Mouse (Mus musculus) embryonic facial prominence, embryonic 11.5 days (tissue): ENCODE data around the gene Zfp524. TPM values are rescaled to one million over a fixed set of nuclear protein-coding genes. Genes with fewer than 3 reads are reported as not detected.

ENCODE experiments used
- ATAC-seq: fragments of 200-750 bp; cut with Nextera tagmentation; replicated peaks from 2 replicates; pipeline ENCODE4 v1.8.0; 2017; ENCODE audit warnings: low read depth; ENCODE audit not compliant: insufficient number of reproducible peaks, low FRiP score, low TSS enrichment
- DNase-seq: peaks from one replicate; pipeline ENCODE4 v3.0.0-alpha.2; 2015; ENCODE audit warnings: low spot score
- H3K27ac ChIP-seq: fragments of 300-500 bp; sonication (generic); replicated peaks from 2 replicates; pipeline ENCODE4 v1.5.1; 2014; ENCODE audit warnings: mild to moderate bottlenecking, low read depth, low read length, control low read depth
- H3K27me3 ChIP-seq: fragments of 300-500 bp; sonication (generic); 2 replicates; pipeline ENCODE4 v1.6.1; 2014; ENCODE audit warnings: mild to moderate bottlenecking, low read length, moderate library complexity, mixed read lengths; ENCODE audit not compliant: control insufficient read depth, insufficient read depth
- H3K36me3 ChIP-seq: fragments of 300-500 bp; sonication (generic); replicated peaks from 2 replicates; pipeline ENCODE4 v1.6.1; 2014; ENCODE audit warnings: low read depth, mild to moderate bottlenecking, low read length, moderate library complexity, mixed read lengths; ENCODE audit not compliant: control insufficient read depth, insufficient read depth
- H3K4me1 ChIP-seq: fragments of 300-500 bp; sonication (generic); 2 replicates; pipeline ENCODE4 v1.6.1; 2014; ENCODE audit warnings: low read length, mixed read lengths; ENCODE audit not compliant: control insufficient read depth, insufficient read depth
- H3K4me2 ChIP-seq: fragments of 300-500 bp; sonication (generic); 2 replicates; pipeline ENCODE4 v1.6.1; 2014; ENCODE audit warnings: low read depth, mild to moderate bottlenecking, control low read depth, low read length, moderate library complexity
- H3K4me3 ChIP-seq: fragments of 300-500 bp; sonication (generic); 2 replicates; pipeline ENCODE4 v1.5.1; 2014; ENCODE audit warnings: low read depth, low read length, control low read depth
- H3K9ac ChIP-seq: fragments of 300-500 bp; sonication (generic); replicated peaks from 2 replicates; pipeline ENCODE4 v1.6.1; 2014; ENCODE audit warnings: mild to moderate bottlenecking, control low read depth, low read length
- H3K9me3 ChIP-seq: fragments of 300-500 bp; sonication (generic); replicated peaks from 2 replicates; pipeline ENCODE4 v1.6.1; 2016; ENCODE audit warnings: mild to moderate bottlenecking, low read length, inconsistent platforms, mixed read lengths; ENCODE audit not compliant: control insufficient read depth
- WGBS: fragments of 180-500 bp; shearing (Covaris S2); extraction: QIAGEN DNeasy Blood & Tissue Kit; methylation state at CpG from one replicate; pipeline ENCODE4 v1.1.7; 2014; 5-methylcytosine and 5-hydroxymethylcytosine counted together
- polyA plus RNA-seq: library from polyadenylated mRNA; unstranded; fragments of >200 nt; fragmentation: Nextera tagmentation; extraction: Ambion mirVana; gene quantifications from 2 replicates; pipeline ENCODE4 v1.2.1, GENCODE M21; 2014

The Zfp524 gene
- polyA plus RNA-seq, 1 experiment from 2014 or later: 7.5 TPM

DNA sequence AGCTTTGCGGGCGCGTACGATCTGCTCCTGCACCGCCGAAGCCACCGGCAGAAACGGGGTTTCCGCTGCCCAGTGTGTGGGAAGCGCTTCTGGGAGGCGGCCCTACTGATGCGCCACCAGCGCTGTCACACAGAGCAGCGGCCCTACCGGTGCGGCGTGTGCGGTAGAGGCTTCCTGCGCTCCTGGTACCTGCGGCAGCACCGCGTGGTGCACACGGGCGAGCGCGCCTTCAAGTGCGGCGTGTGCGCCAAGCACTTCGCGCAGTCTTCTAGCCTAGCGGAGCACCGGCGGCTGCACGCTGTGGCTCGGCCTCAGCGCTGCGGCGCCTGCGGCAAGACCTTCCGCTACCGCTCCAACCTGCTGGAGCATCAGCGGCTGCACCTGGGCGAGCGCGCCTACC is 17.3 kb downstream of the Zfp524 start:
- 80% methylated on average over 46 of the region's 46 CpGs for WGBS
- Histone ChIP-seq H3K4me3 (no peak overlapping the region), H3K27me3 (no peaks in the 10 kb centered on the region), H3K36me3 (peaks cover 50% of the 10 kb centered on the region), H3K9me3 (peaks cover 28% of the 10 kb centered on the region), H3K4me2 (no peak overlapping the region), H3K9ac (no peak overlapping the region), H3K27ac (no peak overlapping the region), H3K4me1 (no peaks in the 10 kb centered on the region)
- ATAC-seq: no peak
- DNase-seq: no peak

DNA sequence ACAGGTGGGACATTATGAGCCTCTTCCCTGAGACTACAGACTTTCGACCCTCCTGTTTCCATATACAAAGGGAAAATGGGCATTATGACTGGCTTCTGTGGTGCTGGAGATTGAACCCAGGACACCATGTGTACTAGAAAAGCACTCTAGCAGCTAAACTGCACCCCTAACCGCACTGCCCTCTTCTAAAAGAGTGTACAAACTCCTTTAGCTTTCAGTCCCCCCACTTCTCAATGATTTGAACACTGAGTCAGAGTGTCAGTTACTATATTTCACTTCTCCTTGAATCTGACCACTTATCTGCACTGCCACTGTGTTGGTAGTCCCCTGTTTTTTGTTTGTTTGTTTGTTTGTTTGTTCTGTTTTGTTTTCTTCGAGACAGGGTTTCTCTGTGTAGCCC is 19.6 kb downstream of the Zfp524 start, which contains the start of gene 4632433K11Rik:
4632433K11Rik (plus strand) TSS at position 301 of the 400 bp plus-strand sequence.
- 85% methylated on average over 3 of the region's 3 CpGs for WGBS
- Histone ChIP-seq H3K36me3 (peaks cover 44% of the 10 kb centered on the region), H3K27ac (no peak within 1 kb of the TSS), H3K27me3 (no peaks in the 10 kb centered on the region), H3K9ac (no peak within 1 kb of the TSS), H3K4me3 (no peak within 1 kb of the TSS), H3K4me2 (no peak within 1 kb of the TSS), H3K9me3 (peaks cover 28% of the 10 kb centered on the region), H3K4me1 (no peaks in the 10 kb centered on the region)
- DNase-seq: no peak
- no peak for ATAC-seq

DNA sequence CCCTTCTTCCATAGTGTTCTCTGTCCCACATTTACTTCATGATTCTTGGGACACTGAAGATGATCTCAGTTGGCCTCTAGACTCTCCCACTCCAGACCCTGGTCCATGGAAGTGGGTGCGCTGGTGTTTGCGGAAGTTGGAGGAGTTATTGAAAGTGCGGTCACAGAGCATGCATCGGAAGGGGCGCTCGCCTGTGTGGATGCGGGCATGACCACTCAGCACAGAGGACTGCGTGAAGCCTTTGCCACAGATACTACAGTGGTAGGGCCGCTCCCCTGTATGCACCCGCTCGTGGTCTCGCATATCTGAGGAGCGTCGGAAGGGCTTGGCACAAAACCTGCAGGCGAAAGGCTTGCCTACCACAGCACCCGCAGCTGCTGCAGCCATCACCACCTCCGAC is 21.4 kb downstream of the Zfp524 start:
- peaks cover 26% of the 10 kb centered on the region for H3K36me3 ChIP-seq
- H3K4me2 ChIP-seq: no peak overlapping the region
- no peak overlapping the region for H3K27ac ChIP-seq
- H3K9me3 ChIP-seq: peaks cover 14% of the 10 kb centered on the region
- H3K9ac ChIP-seq: no peak overlapping the region
- H3K27me3 ChIP-seq: no peaks in the 10 kb centered on the region
- H3K4me3 ChIP-seq: no peak overlapping the region
- WGBS: 93% methylated on average over 17 of the region's 17 CpGs
- H3K4me1 ChIP-seq: no peaks in the 10 kb centered on the region
- DNase-seq (no peak), ATAC-seq (no peak)

DNA sequence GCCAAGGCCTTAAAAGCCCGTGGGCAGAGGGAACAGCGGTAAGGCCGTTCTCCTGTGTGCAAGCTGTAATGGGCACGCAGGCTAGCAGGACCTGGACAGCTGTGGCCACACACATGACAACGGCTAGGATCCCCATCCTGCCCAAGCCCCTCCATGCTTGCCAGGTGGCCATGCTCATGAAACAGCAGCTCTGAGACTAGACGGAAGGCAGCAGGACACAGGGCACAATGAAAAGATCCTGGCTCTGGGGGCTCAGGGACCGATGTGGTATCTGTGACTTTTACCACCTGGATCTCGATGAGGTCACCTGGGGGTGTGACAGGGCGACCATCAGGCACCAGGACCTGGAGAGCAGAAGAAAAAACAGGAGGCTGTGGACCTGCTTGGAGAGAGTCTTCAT is 21.9 kb downstream of the Zfp524 start:
- Histone ChIP-seq H3K27ac (no peak overlapping the region), H3K4me1 (no peaks in the 10 kb centered on the region), H3K4me2 (no peak overlapping the region), H3K36me3 (peaks cover 21% of the 10 kb centered on the region), H3K9me3 (peaks cover 9% of the 10 kb centered on the region), H3K27me3 (no peaks in the 10 kb centered on the region), H3K9ac (no peak overlapping the region), H3K4me3 (no peak overlapping the region)
- 92% methylated on average over 9 of the region's 9 CpGs for WGBS
- ATAC-seq (no peak), DNase-seq (no peak)

DNA sequence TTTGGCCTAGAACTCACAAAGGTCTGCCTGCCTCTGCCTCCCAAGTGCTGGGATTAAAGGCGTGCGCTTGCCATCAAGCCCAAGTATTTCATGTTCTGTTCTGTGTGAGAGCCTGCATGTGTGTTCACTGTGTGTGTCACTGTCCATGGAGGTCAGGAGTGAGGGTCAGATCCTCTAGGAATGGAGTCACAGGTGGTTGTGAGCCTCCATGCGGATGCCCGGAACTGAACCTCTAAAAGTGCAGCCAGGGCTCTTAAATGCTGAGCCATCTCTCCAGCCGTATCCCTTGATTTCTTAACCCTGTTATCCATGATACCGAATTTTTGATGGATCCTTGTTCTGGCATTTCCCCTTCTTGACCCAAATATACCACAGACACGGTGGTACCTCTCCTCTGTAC is 22.8 kb downstream of the Zfp524 start:
- Histone ChIP-seq H3K36me3 (peaks cover 12% of the 10 kb centered on the region), H3K4me1 (no peaks in the 10 kb centered on the region), H3K4me2 (no peak overlapping the region), H3K27ac (no peak overlapping the region), H3K9me3 (no peaks in the 10 kb centered on the region), H3K9ac (no peak overlapping the region), H3K27me3 (no peaks in the 10 kb centered on the region), H3K4me3 (no peak overlapping the region)
- ATAC-seq (no peak), DNase-seq (no peak)
- 89% methylated on average over 7 of the region's 7 CpGs for WGBS

DNA sequence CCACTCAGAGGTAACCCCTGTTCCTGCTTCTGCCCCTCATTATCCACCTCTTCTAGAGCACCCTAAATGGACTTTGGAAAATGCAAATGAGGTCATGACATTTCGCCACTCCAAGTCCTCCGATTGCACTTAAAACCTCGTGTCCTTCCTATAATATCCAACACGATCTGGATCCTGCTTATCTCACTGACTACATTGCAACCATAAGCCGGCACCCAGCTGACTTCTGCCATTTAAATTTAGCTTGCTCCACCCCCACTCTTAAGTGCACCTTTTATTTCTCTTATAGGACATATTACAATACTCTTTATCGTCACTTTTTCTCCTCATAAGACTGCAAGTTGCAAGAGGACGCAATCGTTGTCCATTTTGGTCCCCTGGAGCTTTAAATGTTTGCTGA is 23.3 kb downstream of the Zfp524 start:
- peaks cover 8% of the 10 kb centered on the region for H3K36me3 ChIP-seq
- H3K27me3 ChIP-seq: no peaks in the 10 kb centered on the region
- H3K4me2 ChIP-seq: peak overlapping the region; percentile 38; the same call in 1 of the 2 replicates
- no peak overlapping the region for H3K9ac ChIP-seq
- H3K4me3 ChIP-seq: peak overlapping the region; percentile 57
- H3K9me3 ChIP-seq: no peaks in the 10 kb centered on the region
- 84% methylated on average over 8 of the region's 8 CpGs for WGBS
- ATAC-seq (no peak), DNase-seq (no peak)
- H3K27ac ChIP-seq: no peak overlapping the region
- H3K4me1 ChIP-seq: no peaks in the 10 kb centered on the region

DNA sequence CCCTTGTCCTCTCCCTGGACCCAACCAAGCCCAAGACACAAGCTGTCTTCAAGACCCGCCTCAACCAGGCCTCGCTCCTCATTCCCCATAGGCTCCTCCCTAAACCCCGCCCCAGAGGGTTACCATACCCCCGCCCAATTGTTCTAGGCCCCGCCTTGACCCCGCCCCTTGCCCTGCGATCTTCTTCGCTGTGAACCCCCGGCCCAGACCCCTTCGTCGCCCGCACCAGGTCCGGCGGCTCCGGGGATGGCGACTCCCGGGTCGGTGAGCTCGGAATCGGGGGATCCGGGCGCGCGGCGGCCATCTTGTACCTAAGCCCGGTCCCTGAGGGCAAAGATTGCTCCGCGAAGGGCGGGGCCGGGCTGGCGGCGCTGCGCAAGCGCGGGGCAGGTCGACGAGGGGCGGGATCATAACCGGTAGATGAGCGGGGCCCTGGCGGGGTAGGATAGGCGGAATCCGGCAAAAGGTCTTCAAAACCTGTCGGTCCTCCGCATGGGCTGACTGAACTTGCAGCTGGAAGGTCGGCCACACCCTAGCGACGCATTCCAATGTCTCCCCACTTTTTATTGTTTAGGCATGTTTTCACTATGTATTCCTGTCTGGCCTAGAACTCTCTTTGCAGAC is 24.0 kb downstream of the Zfp524 start, which contains the start of gene Zfp784:
Zfp784 (minus strand) TSS at position 338 of the 624 bp plus-strand sequence.
- DNase-seq (peak; percentile 91), ATAC-seq (peak; percentile 94)
- Histone ChIP-seq H3K9ac (peak within 1 kb of the TSS; percentile 82), H3K4me1 (no peaks in the 10 kb centered on the region), H3K27me3 (no peaks in the 10 kb centered on the region), H3K4me3 (peak within 1 kb of the TSS; percentile 57), H3K27ac (peak within 1 kb of the TSS; percentile 87), H3K36me3 (peaks cover 4% of the 10 kb centered on the region; the same call in 1 of the 2 replicates), H3K9me3 (no peaks in the 10 kb centered on the region), H3K4me2 (peak within 1 kb of the TSS; percentile 45)
- WGBS: under 1% methylated on average over 48 of the region's 48 CpGs

DNA sequence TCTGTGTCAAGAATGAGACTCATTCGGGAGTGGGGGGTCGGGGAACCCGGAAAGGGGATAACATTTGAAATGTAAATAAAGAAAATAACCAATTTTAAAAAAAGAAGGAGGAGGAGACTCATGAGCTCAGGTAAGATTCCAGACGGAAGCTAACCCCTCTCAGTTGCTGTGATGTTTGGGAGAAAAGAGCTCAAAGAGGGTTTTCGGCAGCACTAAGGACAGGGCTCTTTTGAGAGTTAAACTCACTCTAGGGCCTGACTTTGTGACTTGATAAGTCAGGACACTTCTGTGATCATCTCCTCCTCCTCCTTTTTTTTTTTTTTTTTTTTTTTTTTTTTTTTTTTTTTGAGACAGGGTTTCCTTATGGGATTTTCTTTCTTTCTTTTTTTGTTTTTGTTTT is 24.7 kb downstream of the Zfp524 start:
- H3K4me3 ChIP-seq: peak overlapping the region; percentile 57
- no peaks in the 10 kb centered on the region for H3K9me3 ChIP-seq
- no peaks in the 10 kb centered on the region for H3K4me1 ChIP-seq
- H3K36me3 ChIP-seq: peaks cover 4% of the 10 kb centered on the region; the same call in 1 of the 2 replicates
- DNase-seq (no peak), ATAC-seq (no peak)
- peak overlapping the region; percentile 45 for H3K4me2 ChIP-seq
- WGBS: 41% methylated on average over 5 of the region's 5 CpGs
- no peak overlapping the region for H3K27ac ChIP-seq
- H3K9ac ChIP-seq: peak overlapping the region; percentile 82
- H3K27me3 ChIP-seq: no peaks in the 10 kb centered on the region
